Mouse (Mus musculus) CH12.LX (cell line): ENCODE measurements around the gene Ehd2. TPM values are rescaled to one million over a fixed set of nuclear protein-coding genes. Genes with fewer than 3 reads are reported as not detected.

ENCODE experiments used
- DNase-seq: peaks from one replicate; pipeline ENCODE4 v3.0.0-alpha.2; 2013; ENCODE audit errors: extremely low read depth
- H3K27ac ChIP-seq: 2 replicates; pipeline ENCODE4 v1.5.1; 2012; ENCODE audit warnings: low read depth, mild to moderate bottlenecking, control low read depth, moderate library complexity; ENCODE audit not compliant: insufficient read depth
- H3K27me3 ChIP-seq: replicated peaks from 2 replicates; pipeline ENCODE3; 2012; ENCODE audit warnings: inconsistent platforms
- H3K36me3 ChIP-seq, 2 experiments: replicated peaks in 1 of 2; 2 replicates each; pipeline versions ENCODE3 to v1.6.1; 2012; ENCODE audit warnings: inconsistent platforms in 1 of 2, low read length in 1 of 2, mild to moderate bottlenecking in 1 of 2, mixed read lengths in 1 of 2, moderate library complexity in 1 of 2; ENCODE audit not compliant: control insufficient read depth in 1 of 2, insufficient read depth in 1 of 2
- H3K4me1 ChIP-seq, 2 experiments: 2 replicates each; pipeline ENCODE4 v1.6.1; 2012; ENCODE audit warnings: inconsistent platforms in 1 of 2, moderate library complexity in 1 of 2; ENCODE audit not compliant: insufficient read depth in 2 of 2, control insufficient read depth in 1 of 2
- H3K4me2 ChIP-seq: 2 replicates; pipeline ENCODE4 v1.6.1; 2012; ENCODE audit warnings: low read depth, mild to moderate bottlenecking, control low read depth; ENCODE audit not compliant: poor library complexity, insufficient read depth, severe bottlenecking
- H3K4me3 ChIP-seq, 3 experiments: fragments of 150-350 bp in 1 of 3; sonication (generic) in 1 of 3; replicated peaks in 1 of 3; 2 replicates each; pipeline versions ENCODE3 to v1.5.1; 2011 to 2012; ENCODE audit warnings: low read depth in 2 of 3, low read length in 2 of 3, mild to moderate bottlenecking in 2 of 3, moderate library complexity in 2 of 3, control low read depth in 1 of 3, improper control_type of control experiment in 1 of 3, inconsistent platforms in 1 of 3, mixed read lengths in 1 of 3; ENCODE audit not compliant: poor library complexity in 1 of 3
- H3K79me2 ChIP-seq: replicated peaks from 2 replicates; pipeline ENCODE4 v1.6.1; 2012; ENCODE audit warnings: mild to moderate bottlenecking, moderate library complexity; ENCODE audit not compliant: control insufficient read depth, poor library complexity, insufficient read depth, severe bottlenecking; ENCODE audit errors: extremely low read depth
- H3K9ac ChIP-seq: 2 replicates; pipeline ENCODE4 v1.6.1; 2012; ENCODE audit warnings: low read depth, mild to moderate bottlenecking, control low read depth, moderate library complexity; ENCODE audit not compliant: insufficient read depth
- H3K9me3 ChIP-seq: replicated peaks from 2 replicates; pipeline ENCODE3; 2012; ENCODE audit warnings: low read length, inconsistent platforms, mixed read lengths
- CHD2 ChIP-seq: IDR thresholded peaks from 2 replicates; pipeline ENCODE4 v1.6.1; 2011; ENCODE audit warnings: low read length, improper control_type of control experiment
- E2F4 ChIP-seq: IDR thresholded peaks from 2 replicates; pipeline ENCODE4 v1.6.1; 2011; ENCODE audit warnings: low read depth, low read length, improper control_type of control experiment; ENCODE audit not compliant: insufficient replicate concordance
- ELF1 ChIP-seq: IDR thresholded peaks from 2 replicates; pipeline ENCODE4 v1.6.1; 2014; ENCODE audit warnings: low read depth, mild to moderate bottlenecking, inconsistent platforms, low read length, improper control_type of control experiment
- IRF4 ChIP-seq: IDR thresholded peaks from 2 replicates; pipeline ENCODE4 v1.6.1; 2014; ENCODE audit warnings: low read depth, mild to moderate bottlenecking, inconsistent platforms, low read length, improper control_type of control experiment
- JUN ChIP-seq: IDR thresholded peaks from 2 replicates; pipeline ENCODE4 v1.6.1; 2011; ENCODE audit warnings: low read depth, mild to moderate bottlenecking, low read length, improper control_type of control experiment, moderate library complexity; ENCODE audit not compliant: insufficient read depth
- KAT2A ChIP-seq: IDR thresholded peaks from 2 replicates; pipeline ENCODE4 v1.6.1; 2012; ENCODE audit warnings: low read length, improper control_type of control experiment, inconsistent platforms; ENCODE audit not compliant: insufficient replicate concordance
- MAFK ChIP-seq: IDR thresholded peaks from 2 replicates; pipeline ENCODE4 v1.6.1; 2011; ENCODE audit warnings: low read length, improper control_type of control experiment; ENCODE audit not compliant: insufficient replicate concordance
- MAZ ChIP-seq: IDR thresholded peaks from 2 replicates; pipeline ENCODE4 v1.6.1; 2012; ENCODE audit warnings: low read depth, mild to moderate bottlenecking, inconsistent platforms, low read length, improper control_type of control experiment, moderate library complexity
- MEF2A ChIP-seq: IDR thresholded peaks from 2 replicates; pipeline ENCODE4 v1.6.1; 2014; ENCODE audit warnings: low read depth, mild to moderate bottlenecking, inconsistent platforms, low read length, improper control_type of control experiment, borderline replicate concordance
- NELFE ChIP-seq: IDR thresholded peaks from 2 replicates; pipeline ENCODE4 v1.6.1; 2011; ENCODE audit warnings: low read depth, low read length, improper control_type of control experiment
- NRF1 ChIP-seq: IDR thresholded peaks from 2 replicates; pipeline ENCODE4 v1.6.1; 2014; ENCODE audit warnings: low read depth, mild to moderate bottlenecking, inconsistent platforms, low read length, improper control_type of control experiment, moderate library complexity
- PAX5 ChIP-seq: IDR thresholded peaks from 2 replicates; pipeline ENCODE4 v1.6.1; 2012; ENCODE audit warnings: low read length, inconsistent platforms, mixed read lengths
- POLR2A ChIP-seq: IDR thresholded peaks from 2 replicates; pipeline ENCODE4 v1.6.1; 2011; ENCODE audit warnings: low read depth, mild to moderate bottlenecking, improper control_type of control experiment, low read length
- POLR2AphosphoS2 ChIP-seq: IDR thresholded peaks from 2 replicates; pipeline ENCODE4 v1.6.1; 2011; ENCODE audit warnings: low read depth, low read length, improper control_type of control experiment
- RAD21 ChIP-seq: IDR thresholded peaks from 2 replicates; pipeline ENCODE4 v1.6.1; 2011; ENCODE audit warnings: low read depth, mild to moderate bottlenecking, low read length, improper control_type of control experiment, moderate library complexity
- TCF12 ChIP-seq: IDR thresholded peaks from 2 replicates; pipeline ENCODE4 v1.6.1; 2014; ENCODE audit warnings: low read depth, mild to moderate bottlenecking, inconsistent platforms, low read length, improper control_type of control experiment
- USF1 ChIP-seq: IDR thresholded peaks from 2 replicates; pipeline ENCODE4 v1.6.1; 2014; ENCODE audit warnings: low read depth, mild to moderate bottlenecking, inconsistent platforms, low read length, improper control_type of control experiment
- ZC3H11A ChIP-seq: IDR thresholded peaks from 2 replicates; pipeline ENCODE4 v1.6.1; 2012; ENCODE audit warnings: low read depth, mild to moderate bottlenecking, inconsistent platforms, low read length, improper control_type of control experiment
- dilution Hi-C: fragments of 300-500 bp; cut with MboI; formaldehyde crosslinking; loops from 2 replicates; pipeline ENCODE4 v1.14.3; 2020; ENCODE audit warnings: low sequenced_read_pairs; ENCODE audit not compliant: extremely low pct_unique_long_range_greater_than_20kb, extremely low pct_ligation_motif_present
- in situ Hi-C: fragments of 300-500 bp; cut with MboI; formaldehyde crosslinking; loops from 3 replicates; pipeline ENCODE4 v1.14.3; 2019; ENCODE audit warnings: low sequenced_read_pairs, low pct_ligation_motif_present, low pct_unique_long_range_greater_than_20kb, mixed read lengths
- polyA plus RNA-seq: library from polyadenylated mRNA; unstranded; fragments of >175 nt; gene quantifications from 2 replicates; pipeline ENCODE4 v1.2.1, GENCODE M21; 2012; ENCODE audit warnings: low read depth; ENCODE audit not compliant: insufficient read length
- total RNA-seq, 2 experiments: library from RNA; depleted of rRNA; stranded (reverse); fragments of 300-350 nt in 1 of 2; fragments of >200 nt in 1 of 2; gene quantifications; 2 replicates each; pipeline ENCODE4 v1.2.3; 2012 to 2014

Ehd2 gene
- total and polyA plus RNA-seq, 3 experiments: 1.2 to 7.0 (median 5.2) TPM

- in situ Hi-C loops: no loop called here
- no peak overlapping the region for H3K4me2 ChIP-seq
- dilution Hi-C loops: no loop called here
- H3K4me3 ChIP-seq: no peak overlapping the region
- no peak overlapping the region for H3K9ac ChIP-seq
- H3K4me1 ChIP-seq: peaks cover 5 to 10% of the 10 kb centered on the region in 2 experiments; a peak in 3 of 4 replicates
- TF ChIP-seq KAT2A (no peak), ELF1 (no peak), NRF1 (no peak), MEF2A (no peak), ZC3H11A (no peak)
- no peak for DNase-seq
- peaks cover 24% of the 10 kb centered on the region for H3K27me3 ChIP-seq
- H3K79me2 ChIP-seq: no peaks in the 10 kb centered on the region
- peaks cover 0 to under 1% of the 10 kb centered on the region in 2 experiments for H3K36me3 ChIP-seq
- H3K27ac ChIP-seq: no peak overlapping the region
- no peaks in the 10 kb centered on the region for H3K9me3 ChIP-seq
Measured at GRCm38 (mm10) chr7:15910521-15910920, 56.8 kb downstream of the Ehd2 start.

GRCm38 (mm10) chr7:15907971-15908590 is 59.3 kb downstream of the Ehd2 start:
- peaks cover 41% of the 10 kb centered on the region for H3K27me3 ChIP-seq
- H3K9ac ChIP-seq: no peak overlapping the region
- H3K27ac ChIP-seq: no peak overlapping the region
- dilution Hi-C loops (no loop called here), in situ Hi-C loops (no loop called here)
- H3K4me2 ChIP-seq: no peak overlapping the region
- no peaks in the 10 kb centered on the region for H3K4me1 ChIP-seq
- TF ChIP-seq MAZ (no peak), RAD21 (no peak), IRF4 (no peak), CHD2 (no peak)
- H3K4me3 ChIP-seq: no peak overlapping the region
- no peak for DNase-seq
- no peaks in the 10 kb centered on the region for H3K79me2 ChIP-seq
- H3K9me3 ChIP-seq: no peaks in the 10 kb centered on the region
- H3K36me3 ChIP-seq: no peaks in the 10 kb centered on the region

- H3K27ac ChIP-seq: no peak overlapping the region
- no peaks in the 10 kb centered on the region for H3K79me2 ChIP-seq
- peaks cover 0 to 4% of the 10 kb centered on the region in 2 experiments; a peak in 2 of 4 replicates for H3K4me1 ChIP-seq
- in situ Hi-C loops: no loop called here
- TF ChIP-seq NELFE (no peak), POLR2A (no peak), TCF12 (no peak), POLR2AphosphoS2 (no peak), PAX5 (no peak), USF1 (no peak), RAD21 (no peak), E2F4 (no peak), CHD2 (no peak), JUN (no peak), MAFK (no peak)
- H3K4me2 ChIP-seq: no peak overlapping the region
- peaks cover 52% of the 10 kb centered on the region for H3K27me3 ChIP-seq
- no peak for DNase-seq
- no peak overlapping the region for H3K9ac ChIP-seq
- H3K36me3 ChIP-seq: no peaks in the 10 kb centered on the region
- no peaks in the 10 kb centered on the region for H3K9me3 ChIP-seq
- dilution Hi-C loops: no loop called here
- H3K4me3 ChIP-seq: no peak overlapping the region
Measured at GRCm38 (mm10) chr7:15906602-15907001, 60.8 kb downstream of the Ehd2 start.
